Mouse (Mus musculus) hindbrain, embryonic 15.5 days (tissue): ENCODE results near the gene Hsd17b14. TPM values are rescaled to one million over a fixed set of nuclear protein-coding genes. Genes with fewer than 3 reads are reported as not detected.

Experiments
- ATAC-seq: fragments of 200-750 bp; cut with Nextera tagmentation; 2 replicates; pipeline ENCODE4 v1.8.0; 2017; ENCODE audit warnings: low read depth, moderate number of reproducible peaks, moderate TSS enrichment; ENCODE audit not compliant: low FRiP score
- H3K27ac ChIP-seq: fragments of 300-500 bp; sonication (generic); replicated peaks from 2 replicates; pipeline ENCODE4 v1.5.1; 2015; ENCODE audit warnings: mild to moderate bottlenecking, inconsistent platforms
- H3K27me3 ChIP-seq: fragments of 300-500 bp; sonication (generic); 2 replicates; pipeline ENCODE4 v1.6.1; 2015; ENCODE audit warnings: control low read depth, inconsistent platforms
- H3K36me3 ChIP-seq: fragments of 300-500 bp; sonication (generic); 2 replicates; pipeline ENCODE4 v1.6.1; 2015; ENCODE audit warnings: control low read depth, inconsistent platforms
- H3K4me1 ChIP-seq: fragments of 300-500 bp; sonication (generic); replicated peaks from 2 replicates; pipeline ENCODE4 v1.6.1; 2015; ENCODE audit warnings: control low read depth, inconsistent platforms
- H3K4me2 ChIP-seq: fragments of 300-500 bp; sonication (generic); 2 replicates; pipeline ENCODE4 v1.6.1; 2015; ENCODE audit warnings: moderate library complexity, mild to moderate bottlenecking, inconsistent platforms
- H3K4me3 ChIP-seq: fragments of 300-500 bp; sonication (generic); 2 replicates; pipeline ENCODE4 v1.5.1; 2015; ENCODE audit warnings: mild to moderate bottlenecking, inconsistent platforms
- H3K9ac ChIP-seq: fragments of 300-500 bp; sonication (generic); 2 replicates; pipeline ENCODE4 v1.6.1; 2015; ENCODE audit warnings: inconsistent platforms
- H3K9me3 ChIP-seq: fragments of 300-500 bp; sonication (generic); 2 replicates; pipeline ENCODE4 v1.6.1; 2016; ENCODE audit warnings: control low read depth, inconsistent platforms
- WGBS: fragments of 180-500 bp; shearing (Covaris S2); methylation state at CpG from one replicate; pipeline ENCODE4 v1.1.7; 2015; 5-methylcytosine and 5-hydroxymethylcytosine counted together
- polyA plus RNA-seq: library from polyadenylated mRNA; unstranded; fragments of >200 nt; fragmentation: Nextera tagmentation; extraction: Ambion mirVana; gene quantifications from 2 replicates; pipeline ENCODE4 v1.2.1, GENCODE M21; 2015

The Hsd17b14 gene
- polyA plus RNA-seq, 1 experiment from 2014 or later = 0.18 TPM

DNA sequence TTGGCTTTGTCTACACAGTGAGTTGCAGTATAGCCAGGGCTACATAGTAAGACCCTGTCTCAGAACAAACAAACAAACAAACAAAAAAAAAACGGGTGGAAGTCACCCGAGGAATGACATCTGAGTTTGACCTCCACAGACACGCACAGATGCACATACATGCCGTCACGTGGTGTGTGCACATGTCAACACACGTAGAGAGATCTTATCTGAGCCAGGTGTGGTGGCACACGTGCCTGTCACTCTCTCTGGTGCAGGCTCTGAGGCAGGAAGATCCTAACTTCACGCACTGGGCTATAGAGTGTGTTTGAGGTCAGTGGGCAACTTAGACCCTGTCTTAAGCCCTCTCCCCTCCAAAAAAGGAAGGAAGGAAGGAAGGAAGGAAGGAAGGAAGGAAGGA is 19.3 kb downstream of the Hsd17b14 start:
- no peaks in the 10 kb centered on the region for H3K27me3 ChIP-seq
- H3K9me3 ChIP-seq = no peaks in the 10 kb centered on the region
- H3K4me3 ChIP-seq = no peak overlapping the region
- WGBS = 85% methylated on average over 8 of the region's 8 CpGs
- H3K36me3 ChIP-seq = no peaks in the 10 kb centered on the region
- H3K4me1 ChIP-seq = peaks cover 16% of the 10 kb centered on the region
- no peak for ATAC-seq
- no peak overlapping the region for H3K27ac ChIP-seq
- H3K4me2 ChIP-seq = no peak overlapping the region
- H3K9ac ChIP-seq = no peak overlapping the region

DNA sequence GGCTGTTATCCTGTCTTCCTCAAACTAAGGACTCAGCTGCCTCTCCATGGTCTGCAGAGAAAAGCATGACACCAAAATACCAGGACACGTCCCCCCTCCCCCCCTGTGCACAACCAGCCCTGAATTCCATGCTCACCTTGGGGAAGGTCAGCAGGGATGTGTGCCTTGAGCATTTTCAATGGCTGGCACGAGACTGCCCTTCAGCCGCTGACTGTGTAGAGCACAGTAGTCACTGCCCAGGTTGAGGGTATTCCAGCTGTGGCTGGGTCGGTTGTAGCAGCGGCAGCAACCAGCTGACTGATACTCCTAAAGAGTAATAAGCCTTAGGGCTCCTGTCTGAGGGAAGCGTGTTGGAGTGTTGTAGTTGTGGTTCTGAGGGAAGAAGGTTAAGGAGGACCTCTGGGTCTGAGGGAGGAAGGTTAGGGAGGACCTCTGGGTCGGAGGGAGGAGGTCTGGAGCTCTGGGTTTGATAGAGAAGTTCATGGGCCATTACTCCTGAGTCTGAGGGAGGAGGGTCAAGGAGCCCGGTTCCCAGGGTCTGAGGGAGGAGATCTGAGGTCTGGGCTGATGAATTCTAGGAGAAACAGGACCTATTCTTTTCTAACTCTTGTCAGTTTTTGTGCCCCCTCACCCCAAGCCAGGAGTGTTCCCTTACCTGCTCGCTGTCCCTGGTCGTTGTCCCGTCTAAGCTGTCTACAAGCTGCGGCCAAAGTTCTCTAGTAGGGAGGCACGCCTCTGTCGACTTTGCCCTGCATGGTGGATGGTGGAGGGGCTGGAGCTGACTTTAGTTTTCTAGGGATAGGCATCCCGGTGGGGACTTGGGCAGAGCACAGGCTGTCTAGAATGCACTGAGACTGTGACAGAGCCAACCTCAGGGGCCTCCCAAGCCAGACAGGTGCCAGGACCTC is 20.0 kb downstream of the Hsd17b14 start:
- WGBS = 86% methylated on average over 15 of the region's 15 CpGs
- Histone ChIP-seq H3K4me2 (no peak overlapping the region), H3K4me3 (no peak overlapping the region), H3K27me3 (no peaks in the 10 kb centered on the region), H3K27ac (no peak overlapping the region), H3K9ac (no peak overlapping the region), H3K4me1 (peaks cover 15% of the 10 kb centered on the region), H3K36me3 (no peaks in the 10 kb centered on the region), H3K9me3 (no peaks in the 10 kb centered on the region)
- ATAC-seq = no peak

DNA sequence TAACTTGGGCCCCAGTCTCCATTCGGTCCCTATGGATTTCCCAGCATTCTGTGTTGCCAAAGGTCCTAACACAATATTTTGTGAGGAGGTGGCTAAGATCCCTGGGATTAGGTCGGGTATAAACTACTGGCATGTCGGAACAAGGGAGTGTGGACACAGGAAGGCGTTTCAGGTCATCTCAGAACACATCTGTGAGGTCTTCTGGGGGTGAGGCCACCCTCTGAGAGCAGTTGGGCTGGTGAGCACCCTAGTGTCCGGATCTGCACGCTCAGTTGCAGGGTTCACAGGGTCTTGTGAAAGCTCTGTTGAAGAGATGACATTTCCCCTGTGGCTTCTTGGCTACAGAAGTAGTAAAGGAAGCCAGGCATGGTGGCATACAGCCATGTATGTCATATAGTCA is 31.2 kb downstream of the Hsd17b14 start:
- WGBS = 92% methylated on average over 6 of the region's 6 CpGs
- Histone ChIP-seq H3K4me2 (no peak overlapping the region), H3K4me1 (peaks cover 9% of the 10 kb centered on the region), H3K9ac (no peak overlapping the region), H3K4me3 (no peak overlapping the region), H3K36me3 (peaks cover 16% of the 10 kb centered on the region; the same call in 1 of the 2 replicates), H3K27me3 (no peaks in the 10 kb centered on the region), H3K27ac (no peak overlapping the region), H3K9me3 (no peaks in the 10 kb centered on the region)
- ATAC-seq = no peak

- Histone ChIP-seq H3K36me3 (peaks cover 11% of the 10 kb centered on the region; the same call in 1 of the 2 replicates), H3K9ac (no peak overlapping the region), H3K27me3 (no peaks in the 10 kb centered on the region), H3K4me1 (peaks cover 9% of the 10 kb centered on the region), H3K9me3 (no peaks in the 10 kb centered on the region), H3K4me2 (0 out of 2 replicates have a peak overlapping the region, but pooled peaks have one; percentile 65), H3K27ac (no peak overlapping the region), H3K4me3 (no peak overlapping the region)
- no peak for ATAC-seq
- 94% methylated on average over 23 of the region's 23 CpGs for WGBS
These were observed 33.2 kb downstream of the Hsd17b14 start for GRCm38 (mm10) chr7:45587631-45588592.

GRCm38 (mm10) chr7:45589173-45589572 is 34.5 kb downstream of the Hsd17b14 start:
- Histone ChIP-seq H3K4me3 (peak overlapping the region; percentile 43), H3K9ac (peak overlapping the region; percentile 46), H3K4me2 (peak overlapping the region; percentile 65), H3K27ac (peak overlapping the region; percentile 82), H3K36me3 (0 out of 2 replicates have a peak, but pooled peaks cover 9% of the 10 kb centered on the region), H3K4me1 (peaks cover 9% of the 10 kb centered on the region), H3K27me3 (no peaks in the 10 kb centered on the region), H3K9me3 (no peaks in the 10 kb centered on the region)
- ATAC-seq = peak; percentile 99
- 6% methylated on average over 19 of the region's 19 CpGs for WGBS

GRCm38 (mm10) chr7:45589898-45590297 is 35.2 kb downstream of the Hsd17b14 start:
- 98% methylated on average over 5 of the region's 5 CpGs for WGBS
- no peak overlapping the region; the same call in 1 of the 2 replicates for H3K4me2 ChIP-seq
- ATAC-seq = no peak

GRCm38 (mm10) chr7:45590874-45591273 is 36.2 kb downstream of the Hsd17b14 start:
- WGBS = 63% methylated on average over 3 of the region's 3 CpGs
- no peak overlapping the region for H3K27ac ChIP-seq

More at GRCm38 (mm10) chr7:45589898-45590297, 35.2 kb downstream of the Hsd17b14 start:
- Histone ChIP-seq H3K4me3 (no peak overlapping the region), H3K36me3 (0 out of 2 replicates have a peak, but pooled peaks cover 4% of the 10 kb centered on the region), H3K4me1 (peaks cover 9% of the 10 kb centered on the region), H3K9ac (no peak overlapping the region), H3K9me3 (no peaks in the 10 kb centered on the region), H3K27me3 (no peaks in the 10 kb centered on the region), H3K27ac (peak overlapping the region; percentile 82)

DNA sequence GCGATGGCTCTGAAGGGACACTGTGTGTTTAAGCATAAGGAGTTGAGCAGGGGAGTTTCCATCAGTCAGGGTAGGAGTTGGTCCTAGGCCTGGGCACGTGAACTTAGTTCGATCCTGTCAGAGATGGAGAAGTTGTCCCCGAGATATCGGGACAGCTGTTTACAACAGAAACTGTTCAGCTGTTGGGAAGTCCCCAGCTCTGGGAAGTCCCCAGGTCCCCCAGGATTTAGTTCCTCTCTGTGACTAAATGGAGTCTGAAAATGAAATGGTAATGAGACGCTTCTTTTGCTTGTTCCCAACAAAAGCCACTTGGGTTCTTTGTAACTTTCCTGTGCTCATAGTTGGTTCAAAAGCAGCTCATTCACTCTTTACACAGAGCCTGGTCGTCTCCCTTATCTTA is 37.2 kb downstream of the Hsd17b14 start:
- no peak overlapping the region for H3K4me3 ChIP-seq
- no peaks in the 10 kb centered on the region for H3K36me3 ChIP-seq
- H3K27me3 ChIP-seq = no peaks in the 10 kb centered on the region
- no peak overlapping the region for H3K27ac ChIP-seq
- no peaks in the 10 kb centered on the region for H3K9me3 ChIP-seq
- no peak for ATAC-seq
- 76% methylated on average over 7 of the region's 7 CpGs for WGBS
- H3K9ac ChIP-seq = no peak overlapping the region
- peaks cover 9% of the 10 kb centered on the region for H3K4me1 ChIP-seq
- H3K4me2 ChIP-seq = no peak overlapping the region

More at GRCm38 (mm10) chr7:45590874-45591273, 36.2 kb downstream of the Hsd17b14 start:
- ATAC-seq = no peak
- Histone ChIP-seq H3K4me2 (no peak overlapping the region), H3K4me3 (no peak overlapping the region), H3K9me3 (no peaks in the 10 kb centered on the region), H3K9ac (no peak overlapping the region), H3K4me1 (peaks cover 9% of the 10 kb centered on the region), H3K27me3 (no peaks in the 10 kb centered on the region), H3K36me3 (no peaks in the 10 kb centered on the region)

- H3K27me3 ChIP-seq = no peaks in the 10 kb centered on the region
- no peaks in the 10 kb centered on the region for H3K36me3 ChIP-seq
- H3K9me3 ChIP-seq = no peaks in the 10 kb centered on the region
- WGBS = 24% methylated on average over 10 of the region's 10 CpGs
- H3K4me3 ChIP-seq = no peak overlapping the region
- H3K4me1 ChIP-seq = peaks cover 9% of the 10 kb centered on the region
- H3K9ac ChIP-seq = no peak overlapping the region
- ATAC-seq = no peak
- H3K27ac ChIP-seq = no peak overlapping the region
- H3K4me2 ChIP-seq = no peak overlapping the region
These were observed 38.6 kb downstream of the Hsd17b14 start for GRCm38 (mm10) chr7:45593118-45593815.

DNA sequence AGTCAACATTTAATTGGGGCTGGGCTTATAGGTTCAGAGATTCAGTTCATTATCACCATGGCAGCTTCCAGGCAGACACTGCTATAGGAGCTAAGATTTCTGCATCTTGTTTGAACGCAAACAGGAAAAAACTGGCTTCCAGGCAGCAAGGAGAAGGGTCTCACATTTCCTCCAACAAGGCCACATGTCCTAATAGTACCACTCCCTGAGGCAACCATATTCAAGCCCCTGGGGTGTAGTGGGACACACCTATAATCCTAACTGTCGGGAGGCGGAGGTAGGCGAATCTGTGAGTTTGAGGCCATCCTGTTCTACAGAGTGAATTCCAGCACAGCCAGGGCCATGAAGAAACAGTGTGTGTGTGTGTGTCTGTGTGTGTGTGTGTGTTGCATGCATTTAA is 40.5 kb downstream of the Hsd17b14 start:
- Histone ChIP-seq H3K9me3 (no peaks in the 10 kb centered on the region), H3K27me3 (no peaks in the 10 kb centered on the region), H3K36me3 (no peaks in the 10 kb centered on the region), H3K4me3 (no peak overlapping the region), H3K9ac (no peak overlapping the region), H3K4me1 (no peaks in the 10 kb centered on the region), H3K4me2 (no peak overlapping the region), H3K27ac (no peak overlapping the region)
- WGBS = 92% methylated on average over 4 of the region's 4 CpGs
- ATAC-seq = no peak

DNA sequence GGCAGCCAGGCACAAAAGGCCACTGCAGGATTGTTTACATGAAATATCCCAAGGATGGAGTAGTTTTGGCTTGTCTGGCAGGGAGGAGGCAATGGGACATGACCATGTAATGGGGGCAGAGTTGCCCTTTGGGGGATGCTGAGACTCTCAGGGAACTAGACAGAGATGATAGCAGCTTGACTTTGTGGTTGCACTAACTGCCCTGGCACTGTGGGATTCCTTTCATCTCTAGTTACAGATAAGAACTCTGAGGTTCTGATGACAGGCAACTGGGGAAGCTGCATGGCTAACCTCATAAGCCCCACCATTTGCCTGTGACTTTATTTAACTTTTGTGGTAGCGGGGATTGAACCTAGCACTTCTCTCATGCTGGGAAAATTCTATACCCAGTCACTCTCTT is 41.4 kb downstream of the Hsd17b14 start:
- 95% methylated on average over 1 of the region's 1 CpGs for WGBS
- Histone ChIP-seq H3K9ac (no peak overlapping the region), H3K4me1 (no peaks in the 10 kb centered on the region), H3K27me3 (no peaks in the 10 kb centered on the region), H3K9me3 (no peaks in the 10 kb centered on the region), H3K27ac (no peak overlapping the region), H3K36me3 (no peaks in the 10 kb centered on the region), H3K4me3 (no peak overlapping the region), H3K4me2 (no peak overlapping the region)
- no peak for ATAC-seq
